Mouse (Mus musculus) cerebellum, adult 9-10 months (tissue): ENCODE data around the gene Sfrp5.
A peak's percentile ranks its signal among the peaks of the same experiment; 100 is the strongest.

Experiments
- DNase-seq: peaks from one replicate; pipeline ENCODE4 v3.0.0; 2022

The Sfrp5 gene

DNA sequence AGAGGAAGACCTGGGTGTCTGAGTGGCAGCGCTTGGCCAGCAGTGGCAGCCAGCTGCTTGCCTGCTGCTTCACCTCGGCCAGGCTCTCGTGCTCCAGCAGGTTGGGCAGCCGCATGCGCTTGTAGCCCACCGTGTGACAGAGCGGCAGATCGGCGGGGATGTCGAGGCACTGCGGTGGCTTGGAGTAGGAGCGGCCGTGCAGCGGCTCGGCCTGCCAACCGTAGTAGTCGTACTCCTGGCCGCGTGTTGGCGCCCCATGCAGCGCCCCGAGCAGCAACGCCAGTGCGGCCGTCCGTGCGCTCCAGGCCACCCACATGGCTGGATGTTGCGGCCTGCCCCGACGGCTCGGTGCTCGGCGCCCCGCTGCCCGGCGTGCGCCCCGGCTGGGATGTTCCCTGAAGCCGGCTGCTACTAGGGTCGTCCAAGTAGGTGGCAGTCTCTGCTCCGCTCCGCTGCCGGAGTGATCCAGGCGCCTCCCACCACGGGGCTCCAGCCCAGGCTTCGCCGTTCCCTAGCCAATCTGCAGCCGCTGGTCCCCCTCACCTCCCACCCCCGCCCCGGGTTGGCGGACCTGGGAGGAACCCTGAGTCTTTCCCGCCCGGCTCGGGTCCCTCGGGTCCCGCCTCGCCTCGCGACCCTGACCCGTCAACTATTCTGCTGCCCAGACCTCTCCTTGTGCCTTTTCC is at the start of gene Sfrp5:
Sfrp5 (minus strand) TSS at position 557 of the 686 bp plus-strand sequence.
- DNase-seq = no peak

DNA sequence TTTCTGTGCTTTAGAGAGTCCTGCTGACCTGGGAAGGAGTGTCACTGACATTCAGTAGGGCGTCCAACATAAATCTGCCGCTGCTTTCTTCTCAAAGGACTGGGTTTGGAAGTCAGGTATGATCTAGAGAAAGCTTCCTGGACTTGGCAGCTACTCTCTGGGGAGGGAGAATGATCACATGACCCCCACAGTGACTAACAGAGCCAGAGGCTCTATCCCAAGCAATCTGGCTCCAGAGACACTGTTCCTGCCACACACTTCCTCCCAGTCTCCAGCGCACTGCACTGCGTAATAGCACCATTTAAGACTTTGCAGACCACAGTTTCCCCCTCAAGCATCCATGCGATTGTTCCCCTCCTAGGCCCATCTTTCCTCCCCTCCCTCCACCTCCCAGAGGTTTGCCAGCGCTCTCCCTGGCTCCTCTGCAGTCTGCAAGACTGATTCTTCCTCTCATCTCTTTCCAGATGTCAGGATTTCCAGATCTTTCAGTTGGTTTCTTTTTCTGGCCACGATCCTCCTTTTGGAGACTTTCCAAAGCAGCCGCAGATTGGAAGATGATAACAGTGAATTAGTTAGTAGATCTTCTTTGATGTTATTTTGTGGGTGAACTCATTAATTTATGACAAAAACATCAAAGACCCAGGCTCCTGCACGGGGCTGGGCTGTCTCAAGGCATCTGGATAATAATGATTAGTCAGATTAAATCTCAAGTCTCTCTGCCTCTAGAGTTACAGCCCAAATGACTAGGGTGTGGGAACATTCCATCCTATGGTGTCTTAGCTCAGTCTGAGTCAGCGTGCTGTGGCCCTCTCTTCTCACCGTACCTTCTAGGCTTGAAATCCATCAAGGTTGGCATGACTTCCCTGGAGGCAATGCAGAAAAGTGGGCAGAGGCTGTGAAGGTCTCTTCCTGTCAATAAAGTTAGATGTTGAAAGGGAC is 48.2 kb upstream of the Sfrp5 start:
- DNase-seq = no peak

DNA sequence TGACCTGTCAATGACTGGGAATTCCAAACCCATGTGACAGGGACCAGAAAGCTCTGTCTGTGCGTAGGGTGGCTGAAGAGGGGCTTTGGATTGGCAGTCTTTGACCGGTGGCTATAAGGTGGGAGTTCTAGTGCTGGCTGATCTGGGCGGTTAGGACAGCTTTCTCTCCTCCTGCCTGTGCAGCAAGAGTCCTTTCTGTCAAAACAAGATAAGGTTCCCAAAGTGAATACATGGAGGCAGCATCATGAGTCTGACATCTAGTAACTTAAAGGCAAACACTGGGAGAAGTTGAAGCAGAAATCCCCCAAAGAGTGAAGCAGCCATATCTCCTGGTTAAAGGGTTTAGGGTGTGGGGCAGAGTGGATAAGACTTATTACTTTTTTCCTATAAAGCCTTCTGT is 45.5 kb upstream of the Sfrp5 start, which contains the start of gene Golga7b:
Golga7b (plus strand) TSS at position 56 of the 400 bp plus-strand sequence.
- no peak for DNase-seq

DNA sequence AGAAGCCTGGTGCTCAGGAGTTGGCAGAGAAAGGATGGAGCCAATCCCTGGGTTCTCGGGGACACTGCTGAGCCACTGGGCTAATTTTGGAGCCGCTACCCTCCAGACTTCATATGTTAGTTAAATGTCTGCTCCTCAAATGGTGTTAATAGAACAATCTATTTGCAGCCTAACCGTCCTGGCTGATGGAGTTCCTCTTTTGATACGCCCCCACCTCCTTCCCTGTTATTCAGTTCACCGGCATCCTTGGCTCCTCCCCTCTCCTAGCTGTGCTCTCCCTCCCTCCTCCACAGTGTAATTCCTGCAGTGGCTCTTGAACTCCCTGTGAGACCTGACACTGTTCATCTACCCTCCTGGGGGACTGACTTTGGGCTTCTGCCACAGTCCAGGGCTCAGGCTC is 44.6 kb upstream of the Sfrp5 start:
- DNase-seq = no peak

DNA sequence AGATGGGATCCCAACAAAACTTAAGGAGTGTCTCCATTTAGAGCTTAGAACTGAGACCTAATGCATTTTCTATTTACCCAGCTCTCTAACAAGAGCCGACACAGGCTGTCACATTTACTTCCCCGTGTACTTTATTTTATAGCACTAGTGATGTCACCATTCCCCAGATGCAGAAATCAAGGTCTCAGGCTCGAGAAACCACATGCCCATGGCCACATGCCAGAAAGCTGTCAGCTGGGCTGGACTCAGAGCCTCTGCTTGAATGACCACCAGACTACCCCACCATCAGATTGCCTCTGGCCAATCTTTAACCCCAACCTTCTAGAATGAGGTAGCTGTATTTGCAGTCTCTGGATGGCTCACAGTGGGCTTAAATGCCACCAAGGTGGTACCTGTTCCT is 41.3 kb upstream of the Sfrp5 start:
- DNase-seq = no peak

DNA sequence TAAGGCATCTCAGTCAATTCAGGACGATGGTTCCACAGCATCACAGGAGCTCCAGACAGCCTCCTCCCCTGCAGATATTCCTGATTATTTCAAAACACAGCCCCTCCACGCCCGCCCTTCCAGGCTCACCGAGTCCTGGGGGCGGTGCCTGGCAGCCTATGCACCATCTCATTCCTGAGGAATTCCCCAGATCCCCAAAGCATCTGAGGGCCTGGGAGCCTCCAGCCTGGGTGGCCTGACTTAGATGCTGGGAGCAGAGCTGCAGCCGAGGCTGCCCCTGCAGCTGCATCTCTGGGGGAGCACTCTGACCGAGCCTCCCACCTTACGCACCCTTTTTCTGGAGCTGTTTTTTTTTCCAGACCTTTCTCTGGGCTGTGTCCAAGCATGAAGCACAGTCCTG is 38.8 kb upstream of the Sfrp5 start:
- DNase-seq = no peak

DNA sequence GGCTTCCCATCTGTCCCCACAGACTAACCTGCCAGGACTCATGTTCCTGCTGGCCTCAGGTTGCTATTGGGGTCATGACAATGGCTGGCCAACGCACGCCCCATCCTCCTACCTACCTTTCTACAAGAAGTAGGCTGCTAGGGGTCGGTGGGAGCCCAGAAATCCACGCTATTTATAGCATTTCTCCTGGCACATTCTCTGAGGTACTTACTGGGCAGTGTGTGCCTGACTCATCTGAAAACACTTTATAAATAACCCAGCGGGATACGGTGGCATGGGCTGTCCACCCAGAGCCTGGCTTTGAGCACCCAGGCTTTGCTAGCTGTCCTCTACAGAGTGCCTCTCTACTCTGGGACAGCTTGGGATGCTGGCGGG is 36.3 kb upstream of the Sfrp5 start:
- DNase-seq = no peak

DNA sequence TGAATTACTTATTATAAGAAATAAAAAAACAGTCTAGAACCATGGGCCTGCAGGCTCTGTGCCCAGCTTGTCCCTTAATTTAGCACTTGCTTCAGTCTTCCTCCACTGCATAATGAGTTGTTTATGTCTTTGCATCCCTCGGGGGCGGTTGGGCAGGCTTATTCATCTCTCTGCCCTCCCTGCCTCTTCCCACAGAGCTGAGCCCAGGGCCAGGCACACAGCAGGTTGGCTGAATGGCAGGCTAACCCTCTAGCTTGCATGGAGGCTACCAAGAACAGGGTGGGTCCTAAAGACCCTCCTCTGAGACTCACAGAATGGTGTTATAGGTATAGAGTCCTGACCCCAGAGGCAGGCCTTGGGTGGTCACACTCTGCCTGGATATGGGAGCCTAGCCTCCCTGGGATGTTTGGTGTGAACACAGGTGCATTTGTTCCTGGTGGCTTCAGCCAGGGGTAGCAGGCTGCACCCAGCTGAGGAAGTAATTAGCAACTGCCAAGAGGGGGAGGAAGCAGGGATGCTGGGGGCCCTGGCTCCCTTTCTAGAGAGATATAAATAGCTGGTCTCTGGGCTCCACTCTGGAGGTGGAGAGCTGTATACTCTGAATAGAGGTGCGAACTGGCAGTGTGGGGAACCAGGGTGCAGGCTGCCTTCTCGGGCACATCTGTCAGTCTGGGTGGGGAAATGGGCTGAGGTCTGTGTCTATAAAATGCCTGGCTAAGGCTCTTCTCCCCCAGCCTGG is 35.7 kb upstream of the Sfrp5 start:
- DNase-seq = no peak

DNA sequence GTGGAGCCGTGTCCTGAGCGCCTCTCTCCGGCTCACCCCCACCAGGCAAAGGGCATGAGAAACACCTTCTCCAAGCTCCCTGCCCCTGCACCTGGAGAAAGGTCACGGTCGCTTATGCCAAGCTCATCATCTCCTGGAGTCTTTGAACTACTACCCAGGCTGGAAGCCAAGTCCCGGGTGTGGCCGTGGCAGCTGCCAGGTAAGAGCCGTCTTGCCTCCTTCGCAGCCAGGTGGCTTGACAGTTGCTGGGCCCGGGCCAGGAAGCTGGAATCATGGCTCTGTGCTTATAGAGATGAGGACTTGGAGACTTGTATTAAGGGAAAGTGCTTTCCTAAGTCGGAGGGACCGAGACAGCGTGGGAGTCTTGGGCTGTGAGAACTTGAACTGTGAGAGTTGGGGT is 28.9 kb upstream of the Sfrp5 start:
- DNase-seq = no peak

DNA sequence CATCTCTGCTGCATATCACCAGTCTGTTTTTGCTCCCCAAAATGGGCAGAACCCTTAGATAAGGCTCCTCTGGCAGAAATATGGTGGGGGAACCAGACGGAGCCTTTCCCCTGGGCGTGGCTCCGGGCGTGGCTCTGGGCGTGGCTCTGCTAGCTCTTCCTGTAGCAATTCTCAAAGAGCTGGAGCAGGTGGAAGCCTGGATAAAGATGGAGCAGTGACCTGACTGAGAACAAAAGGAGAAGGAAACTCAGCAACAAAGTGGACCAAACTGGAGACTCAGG is 28.2 kb upstream of the Sfrp5 start:
- no peak for DNase-seq

DNA sequence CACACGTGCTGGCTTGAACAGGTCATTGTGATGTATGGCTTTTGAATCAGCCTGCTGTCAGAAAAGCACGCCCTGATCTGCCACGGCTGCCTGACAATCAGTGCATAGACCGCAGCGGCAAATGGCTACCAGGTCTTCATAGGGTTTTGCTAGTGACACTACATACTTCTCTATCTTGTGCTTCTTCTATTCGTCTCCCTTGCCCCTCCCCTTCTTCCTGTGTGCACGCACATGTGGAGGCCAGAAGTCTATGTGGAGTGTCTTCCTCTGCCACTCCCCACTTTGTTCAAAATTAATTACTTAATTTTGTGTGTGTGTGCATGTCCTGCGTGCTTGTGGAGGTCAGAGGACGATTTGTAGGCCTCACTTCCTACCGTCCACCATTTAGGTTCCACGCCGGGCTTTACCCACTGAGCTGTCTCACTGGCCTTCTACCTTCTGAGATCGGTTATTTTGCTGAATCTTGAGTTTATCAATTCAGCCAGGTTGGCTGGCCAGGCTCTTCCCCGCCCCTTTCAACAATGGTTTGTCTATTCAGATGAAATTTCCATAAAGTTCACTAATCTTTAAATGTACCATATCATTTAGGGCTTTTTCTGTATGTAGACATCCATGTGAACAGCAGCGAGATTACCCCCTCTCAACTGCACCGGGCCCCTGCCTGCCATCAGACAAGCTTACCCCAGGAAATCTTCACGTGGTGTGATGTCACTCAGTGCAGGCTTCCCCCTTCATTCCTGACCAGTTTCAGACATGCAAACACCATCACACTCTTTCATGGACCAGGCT is 27.6 kb upstream of the Sfrp5 start:
- no peak for DNase-seq

DNA sequence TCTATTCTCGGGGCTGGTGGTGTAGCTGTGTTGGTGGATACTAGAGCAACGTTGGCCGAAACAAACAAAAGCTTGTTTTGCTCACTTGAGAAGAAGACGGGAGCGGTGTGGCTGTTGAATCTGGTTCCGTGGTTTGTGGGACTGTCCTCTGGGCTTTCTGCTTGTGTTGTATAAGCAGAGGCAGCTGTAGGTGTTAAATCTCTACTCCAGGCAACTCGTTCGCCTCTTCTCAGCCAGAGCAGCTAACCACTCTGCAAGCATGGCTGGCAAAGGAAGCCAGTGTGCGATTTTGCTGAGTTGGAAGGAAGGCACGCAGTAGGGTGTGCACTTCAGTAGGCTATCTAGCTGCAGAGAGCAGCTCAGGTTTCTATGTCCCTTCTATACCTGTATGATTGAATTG is 24.4 kb upstream of the Sfrp5 start:
- DNase-seq = no peak

DNA sequence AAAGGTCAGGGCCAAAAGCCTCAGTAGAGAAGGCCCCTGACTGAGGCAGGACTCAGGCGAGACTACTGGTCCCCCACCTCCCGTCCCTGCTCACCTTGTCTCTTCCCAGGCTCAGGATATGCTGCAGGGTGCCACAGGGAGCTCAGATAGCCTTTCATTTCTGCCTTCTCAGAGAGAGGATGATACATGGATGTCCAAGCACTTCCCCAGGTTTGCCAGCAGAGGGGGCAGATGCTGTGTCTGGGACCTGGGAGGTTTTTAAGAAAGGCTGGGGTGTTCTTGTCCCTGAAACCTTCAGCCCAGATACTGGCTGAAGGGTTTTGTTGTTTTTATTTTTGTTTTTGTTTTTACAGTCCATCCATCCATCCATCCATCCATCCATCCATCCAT is 15.3 kb upstream of the Sfrp5 start:
- peak; percentile 87 for DNase-seq

DNA sequence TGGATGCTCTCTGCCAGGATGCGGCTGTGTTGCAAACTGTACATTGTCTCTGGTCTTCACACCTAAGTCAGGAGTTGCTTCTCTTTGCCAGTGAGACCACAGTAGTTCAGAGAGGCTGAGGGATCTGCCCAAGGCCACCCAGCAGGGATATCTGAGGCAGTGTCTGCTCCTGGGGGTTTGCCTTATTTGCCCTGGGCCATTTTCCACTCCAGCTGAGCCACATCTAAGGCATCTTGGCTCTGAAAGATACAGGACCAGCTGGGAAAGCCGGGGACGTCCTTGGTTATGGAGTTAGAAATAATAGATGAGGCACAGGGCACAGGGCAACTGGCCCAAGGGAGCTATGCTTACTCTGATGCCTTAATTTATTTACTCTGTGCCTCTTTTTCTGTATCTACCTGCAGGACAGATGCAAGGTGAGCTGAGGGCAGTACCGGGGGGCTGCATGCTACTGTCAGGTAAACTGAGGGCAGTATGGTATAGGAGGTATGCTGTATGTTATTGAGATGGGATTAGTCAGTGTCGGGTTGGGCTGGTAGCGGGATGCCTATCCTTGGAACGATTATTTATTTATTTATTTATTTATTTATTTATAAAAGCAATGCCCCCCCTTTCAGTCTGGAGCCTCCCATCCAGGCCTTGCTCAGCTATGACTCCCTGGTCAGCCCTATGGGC is 14.8 kb upstream of the Sfrp5 start:
- DNase-seq = peak; percentile 36

DNA sequence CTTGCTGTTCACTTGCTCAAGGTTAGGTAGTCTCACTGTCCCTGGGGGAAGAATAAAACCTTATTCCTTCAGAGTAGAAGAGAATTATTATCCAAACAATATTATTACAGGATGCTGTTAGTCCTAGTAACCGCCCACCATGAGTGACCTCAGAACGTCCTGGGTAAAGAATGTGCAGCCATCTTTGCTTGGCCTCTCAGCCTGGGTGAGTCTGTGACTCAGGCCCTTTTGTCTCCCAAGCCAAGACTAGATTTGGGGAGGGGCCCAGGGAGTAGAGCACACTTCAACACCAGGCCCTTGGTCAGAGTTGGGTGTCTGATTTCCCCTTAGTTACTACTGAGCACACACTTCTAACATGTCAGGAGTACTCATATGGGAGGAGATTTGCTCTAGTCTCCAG is 12.5 kb upstream of the Sfrp5 start:
- no peak for DNase-seq

DNA sequence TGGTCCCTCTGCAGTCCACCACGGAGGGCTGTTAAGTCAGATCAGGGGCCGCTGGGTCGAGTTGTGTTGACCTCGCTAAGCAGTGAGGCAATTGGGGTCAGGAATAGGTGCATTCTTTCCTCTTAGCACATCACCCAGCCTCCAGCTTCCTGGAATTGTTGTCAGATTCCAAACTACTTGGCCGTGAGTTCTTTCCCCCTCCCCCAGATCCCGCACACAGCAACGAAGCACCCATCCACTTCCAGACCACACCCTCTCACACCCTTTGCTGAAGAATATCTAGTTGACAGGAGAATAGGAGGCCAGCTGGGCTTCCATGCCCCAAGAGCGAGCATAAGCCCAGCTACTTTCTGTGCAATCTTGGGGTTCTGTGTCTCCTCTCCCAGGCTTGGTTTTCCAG is 9.9 kb upstream of the Sfrp5 start:
- no peak for DNase-seq

DNA sequence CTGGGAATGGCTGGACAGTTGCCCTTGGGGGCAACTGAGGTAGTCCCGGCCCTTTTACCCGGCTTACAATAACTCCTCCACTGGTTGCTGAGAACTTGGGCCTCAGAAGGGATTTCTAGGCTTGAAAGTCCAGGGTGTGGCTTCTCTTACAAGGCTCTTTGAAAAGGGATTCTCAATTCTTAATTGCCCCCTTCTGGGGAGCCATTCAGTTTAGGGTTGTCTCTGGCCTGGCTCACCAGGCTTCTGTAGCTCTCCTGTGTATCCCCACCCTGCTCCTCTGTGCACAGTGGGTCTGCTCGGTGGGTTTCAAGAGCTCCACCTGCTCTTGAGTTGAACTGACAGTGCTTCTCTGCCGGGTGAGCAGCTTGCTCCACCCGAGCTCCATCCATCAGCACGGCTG is 7.9 kb upstream of the Sfrp5 start:
- no peak for DNase-seq

DNA sequence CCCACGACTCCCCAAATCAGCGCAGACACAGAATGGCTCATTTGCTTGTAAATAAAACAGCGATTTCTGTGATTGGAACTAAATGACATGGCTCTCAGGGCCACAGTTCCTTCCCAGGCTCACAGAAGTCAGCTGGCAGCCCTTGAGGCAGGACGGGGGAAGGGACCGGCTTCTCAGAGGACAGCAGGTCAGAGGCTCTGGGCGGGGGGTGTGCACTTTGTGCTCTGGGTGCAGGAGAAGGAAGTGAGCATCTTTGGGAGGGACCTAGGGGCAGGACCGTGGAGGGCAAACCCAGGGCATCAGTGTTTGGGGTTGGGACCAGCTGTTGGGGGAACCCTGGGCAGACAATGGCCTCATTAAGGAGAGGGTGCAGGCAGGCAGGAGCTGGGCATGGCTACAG is 7.4 kb upstream of the Sfrp5 start:
- DNase-seq = no peak

DNA sequence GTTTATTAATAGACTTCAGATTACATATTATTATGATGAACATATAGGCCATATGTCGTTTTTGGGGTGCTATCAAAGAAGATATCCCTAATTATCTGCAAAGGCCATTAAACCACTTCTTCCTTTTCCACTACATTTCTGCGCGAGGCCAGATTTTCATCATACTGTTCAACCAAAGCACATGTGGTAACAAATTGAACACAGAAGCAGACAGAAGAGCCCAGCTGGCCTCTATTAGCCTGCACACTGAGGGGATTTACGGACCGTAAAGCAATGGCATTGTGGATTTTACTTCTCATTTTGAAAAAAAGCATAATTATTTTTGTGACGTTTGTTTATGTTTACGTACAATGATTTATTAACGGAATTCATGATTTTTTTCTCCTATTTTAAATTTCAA is 3.1 kb upstream of the Sfrp5 start:
- no peak for DNase-seq

DNA sequence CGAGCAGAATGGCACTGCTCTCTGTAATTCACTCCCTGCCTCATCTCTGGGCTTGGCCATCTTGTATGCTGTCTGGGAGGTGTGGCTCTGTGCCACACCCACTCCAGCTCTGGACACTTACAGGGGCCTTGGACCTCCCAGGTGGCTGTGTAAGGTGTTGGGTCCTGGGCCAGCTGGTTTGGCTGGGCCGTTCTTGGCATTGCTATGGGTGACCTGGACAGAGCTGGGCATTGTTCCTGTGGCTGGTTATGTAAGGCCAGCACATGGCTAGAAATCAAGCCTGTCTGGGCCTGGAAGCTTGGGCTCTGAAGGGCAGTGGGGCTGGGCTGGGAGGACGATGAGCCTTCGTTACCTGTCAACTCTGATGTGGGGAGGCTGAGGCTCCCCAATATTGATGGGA is 2.3 kb upstream of the Sfrp5 start:
- DNase-seq = peak; percentile 92

DNA sequence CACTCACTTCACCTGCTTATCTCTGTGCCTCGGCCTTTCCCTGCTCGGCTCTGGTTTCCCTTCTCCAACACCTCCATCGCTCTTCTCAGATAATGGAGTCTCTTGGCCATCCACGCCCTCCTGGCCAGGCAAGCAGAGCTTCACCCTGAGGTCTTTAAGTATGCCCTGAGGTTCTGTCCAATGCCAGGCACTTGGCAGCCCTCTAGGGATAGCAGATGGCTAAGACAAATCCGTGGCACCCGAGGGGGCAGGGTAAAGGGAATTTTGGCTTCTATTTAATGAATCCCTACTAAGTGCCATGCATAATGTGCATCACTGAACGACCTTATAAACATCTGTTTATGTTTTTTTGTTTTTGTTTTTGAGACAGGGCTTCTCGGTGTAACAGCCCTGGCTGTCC is 415 bp upstream of the Sfrp5 start:
- DNase-seq = peak; percentile 59

DNA sequence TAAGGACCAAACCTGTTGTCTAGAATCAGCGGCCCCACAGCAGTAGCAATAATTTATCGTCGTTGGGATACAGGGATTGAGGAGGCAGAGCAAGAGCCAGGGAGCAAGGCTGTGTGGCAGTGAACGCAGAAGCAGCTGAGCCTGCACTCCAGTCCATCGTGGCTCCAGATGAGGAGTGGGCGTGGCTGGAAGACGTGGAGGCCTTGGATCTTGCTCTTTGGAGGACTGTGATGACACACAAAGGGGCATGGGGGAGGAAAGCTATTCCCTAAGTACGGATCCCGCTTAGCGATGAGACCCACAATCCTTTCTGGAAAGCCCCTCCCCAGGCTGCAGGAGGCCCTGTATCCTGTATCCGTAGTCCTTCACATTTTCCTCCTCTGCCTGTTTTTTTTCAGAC is 4.0 kb downstream of the Sfrp5 start:
- no peak for DNase-seq

DNA sequence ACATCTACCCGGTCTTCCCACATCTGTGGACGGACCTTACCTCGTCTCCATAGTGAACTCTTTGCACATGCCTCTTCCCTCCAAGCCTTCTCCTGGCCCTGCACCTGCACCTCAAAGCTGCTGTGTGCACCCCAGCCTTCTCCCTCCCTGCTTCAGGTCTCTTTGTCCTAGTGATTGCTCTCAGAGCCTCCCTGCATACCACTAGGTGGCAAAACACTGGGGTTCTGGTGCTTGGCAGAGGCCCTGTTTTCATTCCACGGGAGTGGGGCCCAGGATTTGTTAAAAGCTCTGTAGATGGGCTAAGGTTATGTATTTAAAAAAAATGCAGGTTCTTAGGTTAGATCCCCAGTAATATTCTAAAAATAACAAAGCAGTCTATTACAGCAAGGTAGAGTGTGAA is 5.0 kb downstream of the Sfrp5 start:
- no peak for DNase-seq
